Mouse (Mus musculus) CH12.LX (cell line): Measurements from ENCODE around the gene Gngt2. TPM values are rescaled to one million over a fixed set of nuclear protein-coding genes. Genes with fewer than 3 reads are reported as not detected.

Source experiments
- DNase-seq: peaks from one replicate; pipeline ENCODE4 v3.0.0-alpha.2; 2013; ENCODE audit errors: extremely low read depth
- H3K27ac ChIP-seq: 2 replicates; pipeline ENCODE4 v1.5.1; 2012; ENCODE audit warnings: low read depth, mild to moderate bottlenecking, control low read depth, moderate library complexity; ENCODE audit not compliant: insufficient read depth
- H3K27me3 ChIP-seq: replicated peaks from 2 replicates; pipeline ENCODE3; 2012; ENCODE audit warnings: inconsistent platforms
- H3K36me3 ChIP-seq, 2 experiments: replicated peaks in 1 of 2; 2 replicates each; pipeline versions ENCODE3 to v1.6.1; 2012; ENCODE audit warnings: inconsistent platforms in 1 of 2, low read length in 1 of 2, mild to moderate bottlenecking in 1 of 2, mixed read lengths in 1 of 2, moderate library complexity in 1 of 2; ENCODE audit not compliant: control insufficient read depth in 1 of 2, insufficient read depth in 1 of 2
- H3K4me1 ChIP-seq, 2 experiments: 2 replicates each; pipeline ENCODE4 v1.6.1; 2012; ENCODE audit warnings: inconsistent platforms in 1 of 2, moderate library complexity in 1 of 2; ENCODE audit not compliant: insufficient read depth in 2 of 2, control insufficient read depth in 1 of 2
- H3K4me2 ChIP-seq: 2 replicates; pipeline ENCODE4 v1.6.1; 2012; ENCODE audit warnings: low read depth, mild to moderate bottlenecking, control low read depth; ENCODE audit not compliant: poor library complexity, insufficient read depth, severe bottlenecking
- H3K4me3 ChIP-seq, 3 experiments: fragments of 150-350 bp in 1 of 3; sonication (generic) in 1 of 3; replicated peaks in 1 of 3; 2 replicates each; pipeline versions ENCODE3 to v1.5.1; 2011 to 2012; ENCODE audit warnings: low read depth in 2 of 3, low read length in 2 of 3, mild to moderate bottlenecking in 2 of 3, moderate library complexity in 2 of 3, control low read depth in 1 of 3, improper control_type of control experiment in 1 of 3, inconsistent platforms in 1 of 3, mixed read lengths in 1 of 3; ENCODE audit not compliant: poor library complexity in 1 of 3
- H3K79me2 ChIP-seq: replicated peaks from 2 replicates; pipeline ENCODE4 v1.6.1; 2012; ENCODE audit warnings: mild to moderate bottlenecking, moderate library complexity; ENCODE audit not compliant: control insufficient read depth, poor library complexity, insufficient read depth, severe bottlenecking; ENCODE audit errors: extremely low read depth
- H3K9ac ChIP-seq: 2 replicates; pipeline ENCODE4 v1.6.1; 2012; ENCODE audit warnings: low read depth, mild to moderate bottlenecking, control low read depth, moderate library complexity; ENCODE audit not compliant: insufficient read depth
- H3K9me3 ChIP-seq: replicated peaks from 2 replicates; pipeline ENCODE3; 2012; ENCODE audit warnings: low read length, inconsistent platforms, mixed read lengths
- BHLHE40 ChIP-seq: IDR thresholded peaks from 2 replicates; pipeline ENCODE4 v1.6.1; 2011; ENCODE audit warnings: mild to moderate bottlenecking, low read depth, low read length, improper control_type of control experiment
- CHD2 ChIP-seq: IDR thresholded peaks from 2 replicates; pipeline ENCODE4 v1.6.1; 2011; ENCODE audit warnings: low read length, improper control_type of control experiment
- EP300 ChIP-seq: IDR thresholded peaks from 2 replicates; pipeline ENCODE4 v1.6.1; 2011; ENCODE audit warnings: low read length, improper control_type of control experiment
- ETS1 ChIP-seq: conservative IDR thresholded peaks from 2 replicates; pipeline ENCODE4 v1.6.1; 2012; ENCODE audit warnings: low read depth, mild to moderate bottlenecking, inconsistent platforms, low read length, improper control_type of control experiment, moderate library complexity
- NELFE ChIP-seq: IDR thresholded peaks from 2 replicates; pipeline ENCODE4 v1.6.1; 2011; ENCODE audit warnings: low read depth, low read length, improper control_type of control experiment
- NRF1 ChIP-seq: IDR thresholded peaks from 2 replicates; pipeline ENCODE4 v1.6.1; 2014; ENCODE audit warnings: low read depth, mild to moderate bottlenecking, inconsistent platforms, low read length, improper control_type of control experiment, moderate library complexity
- POLR2AphosphoS2 ChIP-seq: IDR thresholded peaks from 2 replicates; pipeline ENCODE4 v1.6.1; 2011; ENCODE audit warnings: low read depth, low read length, improper control_type of control experiment
- RCOR1 ChIP-seq: conservative IDR thresholded peaks from 2 replicates; pipeline ENCODE4 v1.6.1; 2012; ENCODE audit warnings: low read depth, mild to moderate bottlenecking, inconsistent platforms, low read length, improper control_type of control experiment
- TCF12 ChIP-seq: IDR thresholded peaks from 2 replicates; pipeline ENCODE4 v1.6.1; 2014; ENCODE audit warnings: low read depth, mild to moderate bottlenecking, inconsistent platforms, low read length, improper control_type of control experiment
- USF2 ChIP-seq: conservative IDR thresholded peaks from 2 replicates; pipeline ENCODE4 v1.6.1; 2011; ENCODE audit warnings: low read depth, low read length, improper control_type of control experiment
- ZMIZ1 ChIP-seq: IDR thresholded peaks from 2 replicates; pipeline ENCODE4 v1.6.1; 2012; ENCODE audit warnings: low read depth, mild to moderate bottlenecking, inconsistent platforms, low read length, improper control_type of control experiment
- ZNF384 ChIP-seq: IDR thresholded peaks from 2 replicates; pipeline ENCODE4 v1.6.1; 2012; ENCODE audit warnings: low read depth, low read length, improper control_type of control experiment, inconsistent platforms
- dilution Hi-C: fragments of 300-500 bp; cut with MboI; formaldehyde crosslinking; loops from 2 replicates; pipeline ENCODE4 v1.14.3; 2020; ENCODE audit warnings: low sequenced_read_pairs; ENCODE audit not compliant: extremely low pct_unique_long_range_greater_than_20kb, extremely low pct_ligation_motif_present
- in situ Hi-C: fragments of 300-500 bp; cut with MboI; formaldehyde crosslinking; loops from 3 replicates; pipeline ENCODE4 v1.14.3; 2019; ENCODE audit warnings: low sequenced_read_pairs, low pct_ligation_motif_present, low pct_unique_long_range_greater_than_20kb, mixed read lengths
- polyA plus RNA-seq: library from polyadenylated mRNA; unstranded; fragments of >175 nt; gene quantifications from 2 replicates; pipeline ENCODE4 v1.2.1, GENCODE M21; 2012; ENCODE audit warnings: low read depth; ENCODE audit not compliant: insufficient read length
- total RNA-seq, 2 experiments: library from RNA; depleted of rRNA; stranded (reverse); fragments of 300-350 nt in 1 of 2; fragments of >200 nt in 1 of 2; gene quantifications; 2 replicates each; pipeline ENCODE4 v1.2.3; 2012 to 2014

Gene Gngt2
- total and polyA plus RNA-seq, 3 experiments: 136 to 157 (median 143) TPM

DNA sequence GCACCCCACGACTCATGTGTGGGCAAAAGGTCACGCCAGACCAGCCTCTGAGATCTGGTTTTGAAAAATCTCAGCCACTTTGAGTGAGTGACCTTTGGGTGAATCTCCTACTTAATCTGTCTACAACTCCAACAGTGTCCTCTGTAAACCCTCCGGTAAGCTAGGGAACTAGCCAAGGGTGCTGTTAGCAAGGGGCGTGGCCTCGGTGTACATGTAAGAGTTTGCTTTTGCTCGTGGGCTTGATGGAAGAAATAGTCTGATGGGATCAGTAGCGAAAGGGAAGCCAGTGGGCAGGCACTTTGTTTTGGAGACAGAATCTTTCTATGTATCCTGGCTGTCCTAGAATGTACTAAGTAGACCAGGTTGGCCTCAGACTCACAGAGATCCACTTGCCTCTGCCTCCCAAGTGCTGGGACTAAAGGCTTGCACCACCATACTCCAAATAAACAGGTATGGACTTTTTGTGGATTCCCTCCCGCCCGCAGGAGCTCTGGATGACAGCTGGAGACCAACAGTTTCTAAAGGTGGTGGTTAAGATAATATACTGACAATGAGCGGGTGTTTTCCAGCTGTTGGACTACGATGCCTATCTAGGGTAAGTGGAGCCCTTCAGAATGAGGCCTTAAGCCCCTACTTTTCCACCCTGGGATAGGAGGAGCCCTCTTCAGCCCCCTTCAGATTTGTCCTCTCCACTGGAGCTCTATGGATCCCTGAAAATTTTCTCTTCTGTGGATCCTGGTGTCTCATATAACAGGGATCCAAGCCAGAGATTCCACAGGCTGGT, 8.6 kb upstream of the Gngt2 start:
- TF ChIP-seq ZMIZ1 (no peak), CHD2 (peak; percentile 4; the same call in 1 of the 2 replicates), BHLHE40 (peak; percentile 8; the same call in 1 of the 2 replicates)
- Histone ChIP-seq H3K36me3 (peaks cover 30 to 45% of the 10 kb centered on the region in 2 experiments), H3K27ac (no peak overlapping the region), H3K9me3 (peaks cover 21% of the 10 kb centered on the region), H3K9ac (no peak overlapping the region), H3K4me1 (peaks cover 10 to 55% of the 10 kb centered on the region in 2 experiments), H3K27me3 (peaks cover 33% of the 10 kb centered on the region), H3K4me3 (no peak overlapping the region), H3K4me2 (no peak overlapping the region), H3K79me2 (no peaks in the 10 kb centered on the region)
- in situ Hi-C loops: loop anchor here (10.0 kb wide), 1 partner anchor 116 kb away; no protein-coding TSS in a partner anchor
- no peak for DNase-seq
- dilution Hi-C loops: no loop called here

DNA sequence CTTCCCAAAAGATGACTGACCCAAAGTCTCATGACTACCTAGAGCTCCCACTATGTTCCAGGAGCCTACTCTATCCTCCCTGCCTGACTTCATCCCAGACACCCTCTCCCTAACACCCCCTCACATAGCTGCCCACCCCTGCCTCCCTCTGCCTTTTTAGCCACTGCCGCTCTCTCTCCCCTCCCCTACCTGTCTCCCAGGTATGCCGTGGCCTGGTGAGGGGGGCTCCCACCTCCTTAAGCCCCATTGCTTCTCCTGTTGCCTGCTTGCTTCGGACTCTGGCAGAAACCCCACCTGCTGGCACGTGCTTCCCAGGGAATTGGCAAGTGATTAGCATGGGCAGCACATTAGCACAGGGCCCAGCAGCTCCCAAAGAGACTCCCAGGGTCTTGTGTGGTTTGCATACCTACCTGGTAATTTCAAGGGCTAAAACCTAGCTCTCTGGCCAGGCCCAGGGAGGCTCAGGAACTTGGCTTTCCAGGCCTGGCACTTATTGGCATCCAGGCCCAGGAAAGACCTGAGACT, 7.4 kb upstream of the Gngt2 start:
- Histone ChIP-seq H3K27ac (no peak overlapping the region), H3K4me1 (peaks cover 17 to 57% of the 10 kb centered on the region in 2 experiments), H3K36me3 (peaks cover 33 to 51% of the 10 kb centered on the region in 2 experiments), H3K27me3 (peaks cover 22% of the 10 kb centered on the region)
- dilution Hi-C loops: no loop called here
- TF ChIP-seq ZMIZ1: no peak
- TF ChIP-seq NRF1: no peak
- no peak for TF ChIP-seq EP300
- TF ChIP-seq POLR2AphosphoS2: peak; percentile 83
- TF ChIP-seq TCF12: 0 out of 2 replicates have a peak, but pooled peaks have one; percentile 9
- no peak for TF ChIP-seq NELFE
- TF ChIP-seq, all 38 proteins: peak for 2
- H3K9me3 ChIP-seq: peaks cover 21% of the 10 kb centered on the region
- in situ Hi-C loops: loop anchor here (5.0 to 10.0 kb wide), 2 partner anchors 38 to 115 kb away; no protein-coding TSS in a partner anchor
- H3K4me3 ChIP-seq: no peak overlapping the region
- no peaks in the 10 kb centered on the region for H3K79me2 ChIP-seq
- DNase-seq: no peak
- H3K9ac ChIP-seq: no peak overlapping the region
- H3K4me2 ChIP-seq: no peak overlapping the region

DNA sequence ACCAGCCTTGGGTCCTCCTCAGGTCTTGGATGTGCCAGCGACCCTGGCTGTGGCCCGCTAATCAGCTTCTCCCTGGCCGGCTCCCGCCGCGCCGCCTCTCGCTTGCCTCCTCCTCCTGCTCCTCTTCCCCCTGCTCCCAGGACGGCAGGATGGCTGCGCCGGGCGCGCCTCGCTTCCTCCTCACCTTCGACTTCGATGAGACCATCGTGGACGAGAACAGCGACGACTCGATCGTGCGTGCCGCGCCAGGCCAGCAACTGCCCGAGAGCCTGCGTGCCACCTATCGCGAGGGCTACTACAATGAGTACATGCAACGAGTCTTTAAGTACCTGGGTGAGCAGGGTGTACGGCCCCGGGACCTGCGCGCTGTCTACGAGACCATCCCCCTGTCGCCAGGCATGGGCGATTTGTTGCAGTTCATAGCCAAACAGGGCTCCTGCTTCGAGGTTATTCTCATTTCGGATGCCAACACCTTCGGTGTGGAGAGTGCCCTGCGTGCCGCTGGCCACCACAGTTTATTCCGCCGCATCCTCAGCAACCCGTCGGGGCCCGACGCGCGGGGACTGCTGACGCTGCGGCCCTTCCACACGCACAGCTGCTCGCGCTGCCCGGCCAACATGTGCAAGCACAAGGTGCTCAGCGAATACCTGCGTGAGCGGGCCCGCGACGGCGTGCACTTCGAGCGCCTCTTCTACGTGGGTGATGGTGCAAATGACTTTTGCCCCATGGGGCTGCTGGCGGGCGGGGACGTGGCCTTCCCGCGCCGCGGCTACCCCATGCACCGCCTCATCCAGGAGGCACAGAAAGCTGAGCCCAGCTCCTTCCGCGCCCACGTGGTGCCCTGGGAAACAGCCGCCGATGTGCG, 6.4 kb upstream of the Gngt2 start:
- Histone ChIP-seq H3K4me2 (no peak overlapping the region), H3K4me3 (no peak overlapping the region), H3K27me3 (peaks cover 12% of the 10 kb centered on the region), H3K9ac (no peak overlapping the region), H3K36me3 (peaks cover 36 to 53% of the 10 kb centered on the region in 2 experiments), H3K79me2 (no peaks in the 10 kb centered on the region), H3K4me1 (peaks cover 20 to 62% of the 10 kb centered on the region in 2 experiments), H3K9me3 (peaks cover 14% of the 10 kb centered on the region), H3K27ac (no peak overlapping the region)
- in situ Hi-C loops: loop anchor here (5.0 kb wide), 1 partner anchor 37 kb away; no protein-coding TSS in a partner anchor
- TF ChIP-seq RCOR1 (no peak), USF2 (no peak), ZMIZ1 (no peak), ETS1 (no peak), ZNF384 (no peak)
- dilution Hi-C loops: no loop called here
- DNase-seq: no peak
